Mouse (Mus musculus): ENCODE results near the gene Csnk1e. TPM values are rescaled to one million over a fixed set of nuclear protein-coding genes. Genes with fewer than 3 reads are reported as not detected.

The Csnk1e gene
- polyA plus RNA-seq, 1 experiment from 2014 or later: 58.0 TPM

DNA sequence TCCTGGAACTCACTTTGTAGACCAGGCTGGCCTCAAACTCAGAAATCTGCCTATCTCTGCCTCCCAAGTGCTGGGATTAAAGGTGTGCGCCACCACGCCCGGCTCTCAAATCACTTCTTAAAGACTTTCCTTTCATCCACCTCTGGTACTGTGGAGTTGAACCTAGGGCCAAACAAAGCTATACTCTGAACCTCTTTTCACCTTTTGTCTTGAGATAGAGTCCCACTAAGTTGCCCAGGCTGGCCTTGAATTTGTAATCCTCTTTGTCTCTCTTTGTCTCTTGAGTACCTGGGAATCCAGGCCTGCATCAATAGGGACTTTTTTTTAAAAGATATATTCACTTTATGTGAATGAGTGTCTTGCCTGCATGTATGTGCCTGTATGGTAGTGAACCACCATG is 7.3 kb downstream of the Csnk1e start:
- Histone ChIP-seq H3K27me3 (ENCODE audit: control insufficient read depth, insufficient read depth, low read depth, low read length) (no peaks in the 10 kb centered on the region), H3K4me3 (ENCODE audit: low read length) (no peak overlapping the region), H3K4me1 (replicated peaks; ENCODE audit: control insufficient read depth, insufficient read depth, low read length) (no peaks in the 10 kb centered on the region), H3K9ac (ENCODE audit: low read length) (no peak overlapping the region), H3K9me3 (ENCODE audit: control insufficient read depth, low read length) (no peaks in the 10 kb centered on the region), H3K36me3 (ENCODE audit: control insufficient read depth, insufficient read depth, low read length) (no peaks in the 10 kb centered on the region), H3K27ac (ENCODE audit: low read length) (no peak overlapping the region), H3K4me2 (ENCODE audit: low read depth, low read length) (no peak overlapping the region)
- no peak for ATAC-seq (ENCODE audit: low read depth)
- 83% methylated on average over 3 of the region's 3 CpGs for WGBS

GRCm38 (mm10) chr15:79445786-79446654 is 9.3 kb downstream of the Csnk1e start:
- H3K9ac ChIP-seq (ENCODE audit: low read length): no peak overlapping the region
- H3K4me2 ChIP-seq (ENCODE audit: low read depth, low read length): no peak overlapping the region
- no peak overlapping the region for H3K4me3 ChIP-seq (ENCODE audit: low read length)
- no peak for ATAC-seq (ENCODE audit: low read depth)
- no peaks in the 10 kb centered on the region for H3K9me3 ChIP-seq (ENCODE audit: control insufficient read depth, low read length)
- no peaks in the 10 kb centered on the region for H3K27me3 ChIP-seq (ENCODE audit: control insufficient read depth, insufficient read depth, low read depth, low read length)
- WGBS: 79% methylated on average over 8 of the region's 8 CpGs
- no peaks in the 10 kb centered on the region for H3K36me3 ChIP-seq (ENCODE audit: control insufficient read depth, insufficient read depth, low read length)
- peaks cover 5% of the 10 kb centered on the region; the same call in 1 of the 2 replicates for H3K4me1 ChIP-seq (replicated peaks; ENCODE audit: control insufficient read depth, insufficient read depth, low read length)
- no peak overlapping the region for H3K27ac ChIP-seq (ENCODE audit: low read length)

DNA sequence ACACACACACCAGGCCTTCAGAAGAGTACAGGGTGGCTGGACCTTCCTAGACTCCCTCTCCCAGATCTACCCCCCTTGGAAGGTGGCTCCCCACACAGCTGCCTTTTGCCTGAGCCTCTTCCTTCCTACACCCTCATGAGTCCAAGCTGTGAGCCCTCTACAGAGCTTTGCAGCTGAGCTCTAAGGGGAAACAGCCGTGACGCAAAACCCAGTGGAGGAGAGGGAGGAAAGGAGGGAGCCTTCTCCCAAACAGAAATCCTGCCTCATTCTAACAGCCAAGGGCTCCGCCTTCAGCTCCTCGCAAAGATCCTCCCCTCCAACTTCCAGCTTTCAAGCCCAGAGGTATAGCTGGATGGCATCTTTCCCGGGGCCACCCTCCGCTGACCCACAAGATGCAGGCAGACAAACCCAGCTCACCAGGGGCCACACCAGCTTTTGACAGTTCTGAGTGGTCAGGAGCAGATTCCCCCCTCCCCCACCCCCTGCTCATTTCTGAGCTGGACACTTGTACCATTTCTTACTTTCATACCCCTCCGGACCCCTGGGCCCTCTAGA is 11.4 kb downstream of the Csnk1e start:
- 63% methylated on average over 7 of the region's 7 CpGs for WGBS

GRCm38 (mm10) chr15:79442961-79443518 is 12.3 kb downstream of the Csnk1e start:
- peaks cover 32% of the 10 kb centered on the region for H3K4me1 ChIP-seq (replicated peaks; ENCODE audit: control insufficient read depth, insufficient read depth, low read length)
- no peak overlapping the region for H3K4me3 ChIP-seq (ENCODE audit: low read length)
- H3K27me3 ChIP-seq (ENCODE audit: control insufficient read depth, insufficient read depth, low read depth, low read length): no peaks in the 10 kb centered on the region
- no peaks in the 10 kb centered on the region; the same call in 1 of the 2 replicates for H3K36me3 ChIP-seq (ENCODE audit: control insufficient read depth, insufficient read depth, low read length)
- H3K27ac ChIP-seq (ENCODE audit: low read length): no peak overlapping the region
- H3K9ac ChIP-seq (ENCODE audit: low read length): peak overlapping the region; percentile 99; the same call in 1 of the 2 replicates
- H3K4me2 ChIP-seq (ENCODE audit: low read depth, low read length): no peak overlapping the region
- no peaks in the 10 kb centered on the region for H3K9me3 ChIP-seq (ENCODE audit: control insufficient read depth, low read length)
- WGBS: 77% methylated on average over 9 of the region's 9 CpGs
- no peak for ATAC-seq (ENCODE audit: low read depth)

More for the DNA sequence above, 11.4 kb downstream of the Csnk1e start:
- no peak overlapping the region for H3K4me2 ChIP-seq (ENCODE audit: low read depth, low read length)
- no peak overlapping the region for H3K9ac ChIP-seq (ENCODE audit: low read length)
- H3K4me3 ChIP-seq (ENCODE audit: low read length): no peak overlapping the region
- no peaks in the 10 kb centered on the region for H3K36me3 ChIP-seq (ENCODE audit: control insufficient read depth, insufficient read depth, low read length)
- no peak overlapping the region for H3K27ac ChIP-seq (ENCODE audit: low read length)
- ATAC-seq (ENCODE audit: low read depth): no peak
- H3K9me3 ChIP-seq (ENCODE audit: control insufficient read depth, low read length): no peaks in the 10 kb centered on the region
- H3K27me3 ChIP-seq (ENCODE audit: control insufficient read depth, insufficient read depth, low read depth, low read length): no peaks in the 10 kb centered on the region
- H3K4me1 ChIP-seq (replicated peaks; ENCODE audit: control insufficient read depth, insufficient read depth, low read length): peaks cover 23% of the 10 kb centered on the region

- peak overlapping the region; percentile 91 for H3K4me2 ChIP-seq (ENCODE audit: low read depth, low read length)
- 5% methylated on average over 6 of the region's 6 CpGs for WGBS
- H3K9ac ChIP-seq (ENCODE audit: low read length): peak overlapping the region; percentile 99
- peak; percentile 19 for ATAC-seq (ENCODE audit: low read depth)
- H3K27ac ChIP-seq (ENCODE audit: low read length): peak overlapping the region; percentile 96
- H3K4me1 ChIP-seq (replicated peaks; ENCODE audit: control insufficient read depth, insufficient read depth, low read length): peaks cover 39% of the 10 kb centered on the region
- H3K9me3 ChIP-seq (ENCODE audit: control insufficient read depth, low read length): no peaks in the 10 kb centered on the region
- H3K27me3 ChIP-seq (ENCODE audit: control insufficient read depth, insufficient read depth, low read depth, low read length): no peaks in the 10 kb centered on the region
- peak overlapping the region; percentile 86 for H3K4me3 ChIP-seq (ENCODE audit: low read length)
- peaks cover 7% of the 10 kb centered on the region for H3K36me3 ChIP-seq (ENCODE audit: control insufficient read depth, insufficient read depth, low read length)
These were observed 13.1 kb downstream of the Csnk1e start for GRCm38 (mm10) chr15:79442257-79442611.

DNA sequence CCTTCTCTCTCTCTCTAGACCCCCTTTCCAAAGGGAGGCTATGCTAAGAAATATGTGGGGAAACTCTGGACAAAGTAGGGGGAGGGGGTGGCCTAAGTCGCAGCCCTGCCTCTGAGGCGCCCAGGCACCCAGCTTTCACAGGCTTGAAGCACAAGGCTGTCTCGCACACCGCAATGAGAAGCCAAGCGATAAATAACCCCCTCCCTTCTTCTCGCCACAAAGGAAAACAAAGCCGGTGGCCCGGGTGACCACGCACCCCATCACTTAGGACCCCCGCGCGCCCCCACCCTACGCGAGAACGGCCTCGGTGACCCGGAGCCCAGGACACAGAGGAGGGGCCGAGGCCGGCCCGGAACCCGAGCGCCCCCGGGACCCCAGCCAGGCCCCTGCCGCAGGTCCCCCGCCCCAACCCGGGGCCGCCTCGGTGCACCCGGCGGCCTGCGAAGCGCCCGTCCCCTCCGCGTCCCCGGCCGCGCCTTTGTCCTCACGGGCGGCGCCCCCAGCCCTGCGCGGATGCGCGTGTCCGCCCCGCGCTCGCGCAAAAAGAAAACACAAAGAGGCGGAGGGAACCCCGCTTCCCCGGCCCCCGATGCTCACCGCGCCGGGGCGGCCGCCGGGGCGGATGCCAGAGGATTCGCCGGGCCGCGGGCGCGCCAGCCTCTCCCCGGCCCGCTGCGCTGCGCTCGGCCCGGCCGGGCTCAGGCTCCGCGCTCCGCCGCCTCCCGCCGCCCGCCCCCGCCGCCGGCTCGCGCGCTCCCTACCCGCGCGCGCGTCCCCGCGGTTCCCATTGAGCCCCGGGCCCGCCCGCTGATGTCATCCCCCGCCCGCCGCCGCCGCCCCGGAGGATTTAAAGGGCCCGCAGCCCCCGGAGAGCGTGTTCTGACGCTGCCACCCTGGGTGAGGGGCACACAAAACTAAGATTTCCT is 13.8 kb downstream of the Csnk1e start:
- peak overlapping the region; percentile 99 for H3K9ac ChIP-seq (ENCODE audit: low read length)
- peak overlapping the region; percentile 96 for H3K27ac ChIP-seq (ENCODE audit: low read length)
- peak overlapping the region; percentile 91 for H3K4me2 ChIP-seq (ENCODE audit: low read depth, low read length)
- peak overlapping the region; percentile 86 for H3K4me3 ChIP-seq (ENCODE audit: low read length)
- no peaks in the 10 kb centered on the region for H3K27me3 ChIP-seq (ENCODE audit: control insufficient read depth, insufficient read depth, low read depth, low read length)
- ATAC-seq (ENCODE audit: low read depth): peak; percentile 71
- H3K9me3 ChIP-seq (ENCODE audit: control insufficient read depth, low read length): no peaks in the 10 kb centered on the region
- under 1% methylated on average over 88 of the region's 107 CpGs for WGBS
- H3K36me3 ChIP-seq (ENCODE audit: control insufficient read depth, insufficient read depth, low read length): peaks cover 10% of the 10 kb centered on the region
- peaks cover 44% of the 10 kb centered on the region for H3K4me1 ChIP-seq (replicated peaks; ENCODE audit: control insufficient read depth, insufficient read depth, low read length)

DNA sequence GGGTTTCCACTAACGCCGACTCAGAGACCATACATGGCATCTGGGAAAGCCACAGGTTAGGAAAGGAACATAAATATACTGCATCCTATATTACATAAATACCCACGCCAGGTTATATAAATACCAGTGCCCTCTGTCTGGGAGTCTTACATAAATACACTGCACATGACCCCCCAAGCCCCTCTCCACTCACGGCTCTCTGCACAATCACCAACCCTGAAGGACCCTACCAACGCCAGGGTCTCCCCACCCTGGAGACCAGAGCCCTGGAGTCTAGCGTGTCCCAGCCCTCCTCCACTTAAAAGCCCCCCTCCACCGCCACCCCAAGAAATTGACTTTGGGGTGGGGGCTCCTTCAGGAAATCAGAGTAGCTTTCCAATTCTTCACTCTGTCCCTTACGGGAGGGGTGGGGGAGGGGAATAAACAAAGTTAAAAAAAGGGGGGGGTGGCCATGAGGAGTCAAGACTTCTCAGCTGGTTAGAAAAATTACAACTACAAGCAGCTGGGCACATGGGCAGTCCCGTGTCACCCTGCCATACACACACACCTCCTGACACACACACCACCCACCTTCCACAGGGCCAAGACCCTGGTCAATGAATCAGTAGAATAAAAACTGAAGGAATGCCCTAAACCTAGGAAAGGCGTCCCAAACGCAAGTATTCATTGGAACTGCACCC is 14.6 kb downstream of the Csnk1e start:
- 8% methylated on average over 11 of the region's 11 CpGs for WGBS
- peaks cover 52% of the 10 kb centered on the region for H3K4me1 ChIP-seq (replicated peaks; ENCODE audit: control insufficient read depth, insufficient read depth, low read length)
- no peaks in the 10 kb centered on the region for H3K9me3 ChIP-seq (ENCODE audit: control insufficient read depth, low read length)
- peak overlapping the region; percentile 96 for H3K27ac ChIP-seq (ENCODE audit: low read length)
- H3K36me3 ChIP-seq (ENCODE audit: control insufficient read depth, insufficient read depth, low read length): peaks cover 10% of the 10 kb centered on the region
- peak overlapping the region; percentile 99 for H3K9ac ChIP-seq (ENCODE audit: low read length)
- H3K27me3 ChIP-seq (ENCODE audit: control insufficient read depth, insufficient read depth, low read depth, low read length): no peaks in the 10 kb centered on the region
- H3K4me3 ChIP-seq (ENCODE audit: low read length): peak overlapping the region; percentile 86
- ATAC-seq (ENCODE audit: low read depth): peak; percentile 19
- H3K4me2 ChIP-seq (ENCODE audit: low read depth, low read length): peak overlapping the region; percentile 91

- Histone ChIP-seq H3K9me3 (ENCODE audit: control insufficient read depth, low read length) (no peaks in the 10 kb centered on the region), H3K27ac (ENCODE audit: low read length) (peak overlapping the region; percentile 56), H3K9ac (ENCODE audit: low read length) (peak overlapping the region; percentile 99), H3K36me3 (ENCODE audit: control insufficient read depth, insufficient read depth, low read length) (peaks cover 10% of the 10 kb centered on the region), H3K4me2 (ENCODE audit: low read depth, low read length) (peak overlapping the region; percentile 91), H3K4me1 (replicated peaks; ENCODE audit: control insufficient read depth, insufficient read depth, low read length) (peaks cover 58% of the 10 kb centered on the region), H3K27me3 (ENCODE audit: control insufficient read depth, insufficient read depth, low read depth, low read length) (no peaks in the 10 kb centered on the region), H3K4me3 (ENCODE audit: low read length) (peak overlapping the region; percentile 86)
- 56% methylated on average over 4 of the region's 4 CpGs for WGBS
- no peak for ATAC-seq (ENCODE audit: low read depth)
These were observed 15.1 kb downstream of the Csnk1e start for GRCm38 (mm10) chr15:79440223-79440622.
